Mouse (Mus musculus): ENCODE results near the gene Ctf1.
A peak's percentile ranks its signal among the peaks of the same experiment; 100 is the strongest.
"Not testable (repeated sequence)": the region's sequence is repeated elsewhere in the genome, so short reads cannot be mapped to it uniquely, and the experiment has no call there.

Gene Ctf1

GRCm38 (mm10) chr7:127732066-127732465, 19.5 kb downstream of the Ctf1 start, which contains the start of gene Ctf2:
TSS of gene Ctf2 (minus strand) at chr7:127732166.
- not testable (repeated sequence) for DNase-seq (ENCODE audit: low spot score in 2 of 2)

- peak; percentile 58 to 76 for DNase-seq (ENCODE audit: low spot score in 2 of 2)
Measured at GRCm38 (mm10) chr7:127744366-127745045, 32.0 kb downstream of the Ctf1 start, which contains the start of gene Fbxl19. TSS of gene Fbxl19 (plus strand) at chr7:127744543.

- peak; percentile 82 to 84 for DNase-seq (ENCODE audit: low spot score in 2 of 2)
Measured at GRCm38 (mm10) chr7:127745251-127745651, 32.7 kb downstream of the Ctf1 start.

GRCm38 (mm10) chr7:127745652-127746493, 33.3 kb downstream of the Ctf1 start:
- DNase-seq (ENCODE audit: low spot score in 2 of 2): peak; percentile 44 to 65

- peak; percentile 35 to 40 for DNase-seq (ENCODE audit: low spot score in 2 of 2)
Measured at GRCm38 (mm10) chr7:127746494-127747491, 34.3 kb downstream of the Ctf1 start.

- no peak for DNase-seq (ENCODE audit: low spot score in 2 of 2)
Measured at GRCm38 (mm10) chr7:127747559-127748234, 35.2 kb downstream of the Ctf1 start.

GRCm38 (mm10) chr7:127748235-127748560, 35.7 kb downstream of the Ctf1 start:
- no peak for DNase-seq (ENCODE audit: low spot score in 2 of 2)

- DNase-seq (ENCODE audit: low spot score in 2 of 2): no peak
Measured at GRCm38 (mm10) chr7:127750131-127751127, 37.9 kb downstream of the Ctf1 start.

- no peak for DNase-seq (ENCODE audit: low spot score in 2 of 2)
Measured at GRCm38 (mm10) chr7:127751619-127752018, 39.1 kb downstream of the Ctf1 start.

GRCm38 (mm10) chr7:127752069-127752468, 39.5 kb downstream of the Ctf1 start:
- no peak for DNase-seq (ENCODE audit: low spot score in 2 of 2)

GRCm38 (mm10) chr7:127753158-127753557, 40.6 kb downstream of the Ctf1 start:
- no peak for DNase-seq (ENCODE audit: low spot score in 2 of 2)

GRCm38 (mm10) chr7:127753741-127754140, 41.2 kb downstream of the Ctf1 start:
- no peak for DNase-seq (ENCODE audit: low spot score in 2 of 2)

- DNase-seq (ENCODE audit: low spot score in 2 of 2): no peak
Measured at GRCm38 (mm10) chr7:127759716-127760115, 47.2 kb downstream of the Ctf1 start.

- no peak for DNase-seq (ENCODE audit: low spot score in 2 of 2)
Measured at GRCm38 (mm10) chr7:127760478-127760877, 47.9 kb downstream of the Ctf1 start.

GRCm38 (mm10) chr7:127761026-127761425, 48.5 kb downstream of the Ctf1 start:
- peak in 1 of 2 experiments; percentile 60 for DNase-seq (ENCODE audit: low spot score in 2 of 2)

GRCm38 (mm10) chr7:127763642-127764041, 51.1 kb downstream of the Ctf1 start:
- no peak for DNase-seq (ENCODE audit: low spot score in 2 of 2)

- no peak for DNase-seq (ENCODE audit: low spot score in 2 of 2)
Measured at GRCm38 (mm10) chr7:127765756-127766155, 53.2 kb downstream of the Ctf1 start.

GRCm38 (mm10) chr7:127766851-127767609, 54.5 kb downstream of the Ctf1 start:
- no peak for DNase-seq (ENCODE audit: low spot score in 2 of 2)
